Mouse (Mus musculus): Measurements from ENCODE around the gene Bcl2l11. TPM values are rescaled to one million over a fixed set of nuclear protein-coding genes. Genes with fewer than 3 reads are reported as not detected.

Bcl2l11 gene
- total RNA-seq, 2 experiments from 2014 or later = 5.5 TPM

DNA sequence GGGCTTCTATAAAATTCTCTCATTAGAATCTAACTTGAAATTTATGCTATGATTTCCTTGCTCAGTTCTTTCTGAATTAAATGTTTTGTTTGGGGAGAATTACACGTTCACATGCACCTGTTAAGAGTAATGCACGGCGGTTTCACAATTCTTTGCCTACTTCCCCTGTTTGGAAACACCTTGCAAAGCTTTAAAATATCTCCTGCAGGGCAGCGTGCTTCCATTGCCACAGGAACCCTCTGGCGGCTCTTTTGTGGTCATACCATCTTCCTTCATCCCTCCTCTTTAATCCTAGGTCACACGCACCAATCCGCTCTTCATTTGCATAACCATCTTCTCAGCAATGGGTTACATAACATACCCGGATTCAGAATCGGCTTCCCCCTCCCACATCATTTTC is 14.3 kb upstream of the Bcl2l11 start:
- no peak for DNase-seq

DNA sequence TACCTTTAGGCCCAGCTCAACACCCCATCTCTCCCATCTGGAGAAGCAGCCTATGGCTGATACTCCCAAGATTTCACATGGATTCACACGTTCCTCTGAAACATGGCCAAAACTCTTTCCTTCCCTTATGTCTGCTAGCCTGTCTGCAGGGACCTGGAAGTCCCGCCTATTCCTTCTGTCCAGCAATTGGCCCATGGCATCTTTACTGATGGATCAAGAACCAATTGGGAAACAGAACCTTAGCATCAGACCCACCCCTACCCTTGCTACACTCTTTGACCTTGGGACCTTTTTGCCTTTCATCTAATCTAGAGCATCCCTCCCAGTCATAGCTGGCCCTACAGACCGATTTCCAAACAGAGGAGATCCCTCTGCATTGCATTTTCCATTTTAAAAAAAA is 11.2 kb upstream of the Bcl2l11 start:
- no peak for DNase-seq

DNA sequence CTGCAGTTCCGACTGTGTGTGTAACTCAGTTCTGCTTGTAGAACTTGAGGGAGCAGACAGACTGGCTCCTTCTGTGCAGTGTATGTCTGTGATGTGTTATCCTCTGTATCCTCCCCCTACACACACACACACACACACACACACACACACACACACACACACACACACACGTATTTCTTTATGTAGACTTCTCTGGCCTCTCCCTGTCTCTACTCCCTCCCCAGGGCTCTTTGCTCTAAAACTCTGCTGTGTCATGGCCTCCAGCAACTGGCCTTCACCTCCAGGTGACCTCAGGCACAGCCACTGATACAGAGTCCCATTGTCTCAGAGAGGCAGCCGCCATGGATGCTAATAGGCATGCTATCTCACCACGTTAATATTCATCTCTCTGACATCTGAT is 10.3 kb upstream of the Bcl2l11 start:
- DNase-seq = no peak

GRCm38 (mm10) chr2:128117605-128118004 is 8.2 kb upstream of the Bcl2l11 start:
- no peak for DNase-seq

DNA sequence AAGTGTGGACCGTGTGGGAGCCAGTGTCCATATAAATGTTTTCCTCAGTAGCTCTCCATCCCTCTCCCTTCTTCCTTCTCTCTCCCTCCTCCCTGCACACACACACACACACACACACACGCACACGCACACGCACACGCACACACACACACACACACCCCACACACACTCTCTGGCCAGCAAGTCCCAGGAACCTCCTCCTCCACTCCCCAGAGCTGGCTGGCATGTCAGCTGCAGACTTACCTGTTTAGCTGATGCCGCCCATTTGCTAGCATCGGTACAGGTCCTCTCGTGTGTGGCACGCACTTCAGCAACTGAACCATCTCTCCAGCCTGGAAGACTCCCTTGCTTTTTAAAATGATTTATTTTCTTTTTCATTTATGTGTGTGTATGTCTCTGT is 6.9 kb upstream of the Bcl2l11 start:
- DNase-seq = no peak

GRCm38 (mm10) chr2:128122491-128122890 is 3.3 kb upstream of the Bcl2l11 start:
- DNase-seq = peak; percentile 40 to 43

GRCm38 (mm10) chr2:128122891-128123771 is 2.7 kb upstream of the Bcl2l11 start:
- no peak for DNase-seq

- DNase-seq = no peak
Measured at GRCm38 (mm10) chr2:128123921-128124683, 1.7 kb upstream of the Bcl2l11 start.

- no peak for DNase-seq
Measured at GRCm38 (mm10) chr2:128124693-128125092, 1.1 kb upstream of the Bcl2l11 start.

DNA sequence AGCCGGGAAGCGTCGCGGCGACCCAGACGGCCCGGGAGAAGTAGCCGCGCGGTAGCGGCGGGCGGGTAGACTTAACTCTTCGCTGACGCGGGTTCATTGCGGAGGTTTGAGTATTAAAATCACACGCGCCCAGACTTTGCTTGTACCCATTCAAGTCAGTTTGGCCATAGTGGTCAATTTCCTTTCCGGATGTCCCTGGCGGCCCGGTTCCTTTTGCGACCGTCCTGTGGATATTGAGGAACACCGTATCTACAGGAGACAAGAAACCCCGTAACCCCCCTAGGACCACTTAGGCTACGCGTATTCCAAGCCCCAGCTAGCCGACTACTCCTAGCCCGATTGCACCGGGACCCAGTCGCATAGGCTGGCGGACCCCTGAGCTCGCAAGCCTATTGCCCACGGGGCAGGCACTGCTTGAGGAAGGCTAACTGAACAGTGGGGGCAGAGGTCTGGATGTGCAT is 783 bp downstream of the Bcl2l11 start:
- no peak for DNase-seq

DNA sequence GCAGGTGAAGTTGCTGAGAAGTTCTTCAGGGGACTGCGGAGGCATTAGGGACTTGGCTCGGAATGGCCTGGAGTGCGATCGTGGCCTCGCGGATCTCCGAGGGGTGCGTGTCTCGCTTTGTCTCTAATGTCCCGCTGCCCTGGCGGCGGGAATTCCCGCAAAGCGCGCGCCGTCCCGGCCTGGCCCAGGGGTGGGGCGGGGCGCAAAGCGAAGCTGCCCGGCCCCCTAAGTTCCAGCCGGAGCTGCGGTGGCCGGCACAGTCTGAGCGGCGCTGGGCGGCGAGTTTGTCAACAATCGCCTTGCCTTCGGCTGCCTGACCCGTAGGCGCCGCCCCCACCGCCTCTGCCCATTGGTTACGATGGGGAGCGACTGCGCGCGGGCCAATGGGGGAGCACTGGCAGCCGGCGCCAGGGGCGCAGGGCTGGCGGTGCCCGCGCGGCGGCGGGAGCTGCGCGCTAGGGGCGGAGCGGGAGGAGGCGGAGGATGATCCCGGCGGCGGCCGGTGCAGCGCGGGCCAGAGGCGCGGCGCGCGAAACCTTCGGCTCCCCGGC is 1.4 kb downstream of the Bcl2l11 start:
- DNase-seq = peak; percentile 86 to 89

DNA sequence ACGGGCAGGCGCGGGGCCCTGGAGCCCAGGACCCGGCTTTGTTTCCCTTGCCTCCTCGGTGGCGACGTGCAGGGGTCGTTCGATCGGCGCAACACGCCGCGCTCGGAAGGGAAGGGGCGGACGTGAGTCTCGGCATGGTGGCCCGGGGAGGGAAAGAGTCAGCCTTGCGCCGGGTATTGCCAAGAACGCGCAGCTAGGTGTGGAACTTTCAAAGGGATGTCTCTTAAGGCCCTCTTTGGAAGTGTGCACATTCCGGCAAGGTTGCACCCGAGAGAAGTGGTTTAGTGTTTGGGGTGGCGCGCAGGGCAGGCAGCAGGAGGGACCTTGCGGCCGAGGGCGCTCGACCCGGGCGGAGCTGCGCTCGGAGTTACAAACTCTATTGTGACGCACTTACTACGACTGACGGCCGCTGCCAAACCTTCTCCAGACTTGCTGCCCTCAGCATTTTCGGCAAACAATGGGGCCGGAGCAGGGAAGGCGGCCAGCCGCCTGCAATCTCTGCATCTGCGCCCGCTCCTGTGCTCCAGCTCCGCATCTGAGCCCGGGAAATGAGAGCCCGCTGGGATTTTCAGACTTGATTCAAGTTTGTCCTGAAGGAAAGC is 2.0 kb downstream of the Bcl2l11 start:
- DNase-seq = peak; percentile 65 to 66

DNA sequence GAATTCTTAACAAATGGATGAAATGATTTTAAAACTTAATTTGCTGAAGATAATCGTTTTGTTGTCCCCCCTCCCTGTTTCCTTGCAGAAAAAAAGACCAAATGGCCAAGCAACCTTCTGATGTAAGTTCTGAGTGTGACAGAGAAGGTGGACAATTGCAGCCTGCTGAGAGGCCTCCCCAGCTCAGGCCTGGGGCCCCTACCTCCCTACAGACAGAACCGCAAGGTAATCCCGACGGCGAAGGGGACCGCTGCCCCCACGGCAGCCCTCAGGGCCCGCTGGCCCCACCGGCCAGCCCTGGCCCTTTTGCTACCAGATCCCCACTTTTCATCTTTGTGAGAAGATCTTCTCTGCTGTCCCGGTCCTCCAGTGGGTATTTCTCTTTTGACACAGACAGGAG is 2.7 kb downstream of the Bcl2l11 start:
- no peak for DNase-seq

GRCm38 (mm10) chr2:128131503-128131902 is 5.7 kb downstream of the Bcl2l11 start:
- DNase-seq = no peak

- no peak for DNase-seq
Measured at GRCm38 (mm10) chr2:128132635-128133034, 6.8 kb downstream of the Bcl2l11 start.

DNA sequence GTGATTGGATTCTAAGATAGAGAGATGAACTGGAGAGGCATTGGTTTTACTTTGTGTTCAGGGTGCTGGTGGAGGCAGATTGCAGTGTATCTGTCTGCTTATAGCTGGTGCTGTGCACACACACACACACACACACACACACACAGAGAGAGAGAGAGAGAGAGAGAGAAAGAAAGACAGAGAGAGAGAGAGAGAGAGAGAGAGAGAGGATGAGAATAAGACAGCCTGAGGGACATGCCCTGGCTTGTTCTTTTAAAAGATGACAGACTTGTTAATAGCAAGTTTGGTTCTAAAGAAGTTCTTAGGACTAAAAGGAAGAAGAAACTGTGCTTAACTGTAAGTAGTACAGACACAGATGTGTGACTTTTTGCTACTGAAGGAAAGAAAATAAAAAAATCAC is 8.0 kb downstream of the Bcl2l11 start:
- no peak for DNase-seq

GRCm38 (mm10) chr2:128134474-128134873 is 8.6 kb downstream of the Bcl2l11 start:
- DNase-seq = no peak

GRCm38 (mm10) chr2:128134948-128135347 is 9.1 kb downstream of the Bcl2l11 start:
- DNase-seq = no peak

DNA sequence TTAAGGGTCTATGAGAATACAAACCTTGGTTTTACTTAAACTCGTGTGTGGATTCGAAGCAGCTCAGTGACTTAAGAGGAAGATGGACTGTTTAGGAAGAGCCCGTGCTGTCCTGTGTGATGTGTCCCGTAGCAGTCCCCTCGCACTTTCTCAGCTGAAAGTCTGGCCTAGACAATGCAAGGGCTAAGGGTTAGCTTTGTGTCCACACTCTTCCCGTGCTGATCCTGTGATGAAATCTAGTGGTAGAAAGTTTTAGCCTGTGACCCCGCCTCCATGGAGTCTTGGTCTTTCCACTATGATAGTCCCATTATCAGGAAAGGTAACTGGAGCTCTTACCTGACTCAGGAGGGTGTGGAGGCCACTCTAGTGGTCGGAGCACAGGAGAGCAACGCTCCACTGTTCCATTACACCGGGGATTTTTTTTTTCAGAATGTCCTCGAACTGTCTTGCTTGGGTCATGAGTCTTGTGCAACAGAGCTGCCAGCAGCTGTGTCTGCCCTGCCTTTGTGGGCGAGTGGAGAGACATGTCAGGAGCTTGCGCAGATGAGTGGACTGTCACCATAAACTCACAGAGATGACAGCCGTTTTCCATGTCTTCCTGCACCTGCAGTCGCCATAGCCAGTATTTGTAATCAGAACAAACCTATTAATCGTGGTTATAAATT is 11.1 kb downstream of the Bcl2l11 start:
- DNase-seq = no peak

DNA sequence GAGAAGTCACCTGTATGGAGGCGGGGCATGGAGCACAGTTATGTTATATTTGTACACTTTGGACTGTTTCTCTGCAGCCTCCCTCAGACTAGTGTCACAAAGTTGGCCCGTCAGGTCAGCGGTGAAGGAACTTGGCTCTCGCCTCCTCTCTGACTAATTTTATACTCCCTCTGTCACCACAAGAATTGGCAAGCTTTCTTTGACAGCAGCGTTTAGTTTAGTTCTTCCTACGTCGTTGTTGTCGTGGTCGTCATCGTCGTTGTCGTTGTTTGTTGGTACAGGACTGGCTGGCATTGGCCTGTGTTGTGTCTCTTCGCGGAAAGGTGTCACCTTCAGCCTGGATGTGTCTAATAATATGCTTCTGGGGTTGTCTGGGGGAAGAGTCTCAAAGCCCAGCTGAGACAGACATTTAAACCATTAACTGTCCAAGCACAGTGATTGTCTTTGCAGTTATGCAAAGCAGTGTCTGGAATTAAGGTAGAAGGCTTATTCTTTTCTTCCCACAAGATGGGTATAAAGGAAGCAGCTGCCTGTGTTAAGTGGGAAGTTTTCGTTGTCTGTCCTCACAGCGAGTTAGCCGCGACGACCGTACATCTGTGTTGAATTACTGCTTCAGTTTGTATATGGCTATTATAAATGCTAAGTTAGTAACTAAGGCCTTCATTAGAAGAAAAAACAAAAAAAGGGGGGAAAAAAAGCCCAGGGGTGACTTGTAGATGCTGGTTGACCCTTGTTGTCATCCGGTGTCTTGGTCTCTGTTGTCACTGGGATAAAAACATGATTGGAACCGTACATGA is 11.8 kb downstream of the Bcl2l11 start:
- DNase-seq = no peak

DNA sequence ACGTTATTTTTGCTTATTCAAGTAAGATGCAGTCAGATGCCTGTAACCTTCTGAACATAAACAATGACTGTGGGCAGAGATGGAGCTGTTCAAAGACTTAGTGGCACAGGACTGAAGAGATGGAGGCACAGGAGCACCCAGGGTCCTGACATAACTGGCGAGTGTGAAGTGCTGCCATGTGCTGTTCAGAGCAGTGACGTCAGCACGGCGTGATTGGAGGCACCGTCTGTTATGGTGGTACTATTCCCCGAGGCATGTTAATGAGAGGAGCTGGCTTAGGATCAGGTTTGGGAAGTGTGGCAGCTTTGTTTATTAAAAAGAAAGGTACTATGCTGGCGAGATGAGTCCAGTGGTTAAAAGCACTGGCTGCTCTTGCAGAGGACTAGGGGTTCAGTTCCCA is 13.1 kb downstream of the Bcl2l11 start:
- DNase-seq = no peak

Data from layer of hippocampus, postnatal 36 days (tissue).